Mouse (Mus musculus): ENCODE results near the gene Shisa6. TPM values are rescaled to one million over a fixed set of nuclear protein-coding genes. Genes with fewer than 3 reads are reported as not detected.
A peak's percentile ranks its signal among the peaks of the same experiment; 100 is the strongest.

Gene Shisa6
- polyA plus RNA-seq, 1 experiment: 40.7 TPM

DNA sequence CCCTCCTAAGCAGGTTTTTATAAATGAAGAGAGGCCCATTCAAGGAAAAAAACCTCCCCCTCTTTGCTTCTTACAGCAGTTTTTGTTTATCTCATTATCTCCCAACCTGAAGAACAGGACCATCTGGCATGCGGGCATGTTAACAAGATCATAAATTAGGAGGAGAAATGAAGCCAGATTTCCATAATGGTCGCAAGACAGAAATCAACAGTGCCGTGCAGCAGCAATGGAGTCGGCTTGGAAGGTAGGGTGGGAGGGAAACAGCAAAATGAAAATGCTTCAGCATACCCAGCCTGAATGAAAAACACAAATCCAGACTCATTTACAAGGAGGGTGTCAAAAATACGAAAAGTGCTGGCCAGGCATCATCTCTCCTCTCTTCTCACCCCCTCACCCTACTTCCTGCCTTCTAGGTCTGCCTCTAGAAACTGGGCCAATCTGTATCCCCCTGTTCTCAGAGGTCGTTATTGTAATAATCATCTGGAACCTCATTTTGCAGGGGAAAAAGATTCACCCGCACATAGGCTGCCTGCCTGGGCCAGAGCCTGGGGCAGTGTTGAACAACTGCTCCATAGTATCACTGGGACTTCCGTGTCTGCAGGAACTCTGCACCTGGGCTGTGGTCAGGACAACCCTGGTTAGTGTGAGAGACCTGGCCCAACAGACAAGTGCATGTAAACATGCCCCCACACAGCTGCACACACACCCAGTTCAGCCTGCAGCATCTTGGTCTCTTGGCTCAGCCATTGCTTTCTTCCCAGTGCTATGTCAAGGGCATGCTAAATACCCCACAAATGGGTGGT is 251.7 kb downstream of the Shisa6 start:
- no peak for TF ChIP-seq POLR2A (IDR thresholded peaks at IDR 0.05; ENCODE audit: borderline replicate concordance, insufficient read depth, low read length)
- no peak for TF ChIP-seq CTCF (IDR thresholded peaks at IDR 0.05; ENCODE audit: borderline replicate concordance, insufficient read depth, low read depth, low read length)
- Histone ChIP-seq H3K4me3 (replicated peaks; ENCODE audit: insufficient read depth, low read depth, low read length) (no peak overlapping the region), H3K27me3 (ENCODE audit: control insufficient read depth, insufficient read depth, low read length) (no peaks in the 10 kb centered on the region), H3K27ac (ENCODE audit: insufficient read depth, low read length) (no peak overlapping the region), H3K4me1 (ENCODE audit: control insufficient read depth, insufficient read depth, low read length) (peaks cover 3% of the 10 kb centered on the region)
- peak in 1 of 2 experiments; percentile 21 for DNase-seq
- WGBS: 31% methylated on average over 8 of the region's 8 CpGs

DNA sequence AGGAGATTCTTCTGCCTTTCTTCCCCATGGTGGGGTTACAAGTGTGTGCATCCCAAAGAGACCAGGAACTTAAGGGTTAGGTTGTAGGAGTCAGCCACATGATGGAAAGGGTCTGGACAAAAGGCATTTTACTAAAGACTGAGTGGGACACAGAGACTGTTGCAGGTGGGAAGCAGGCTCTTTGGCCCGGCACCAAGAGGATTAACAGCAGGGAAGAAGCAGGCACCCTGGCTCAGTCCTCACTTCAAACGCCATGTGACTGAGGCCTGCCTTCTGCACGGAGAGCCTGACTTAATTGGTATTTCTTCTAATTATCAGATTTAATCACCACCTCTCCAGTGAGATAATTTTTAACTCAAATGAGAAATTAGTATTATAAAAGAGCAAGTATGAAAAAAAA is 258.7 kb downstream of the Shisa6 start:
- no peak for TF ChIP-seq CTCF (IDR thresholded peaks at IDR 0.05; ENCODE audit: borderline replicate concordance, insufficient read depth, low read depth, low read length)
- TF ChIP-seq POLR2A (IDR thresholded peaks at IDR 0.05; ENCODE audit: borderline replicate concordance, insufficient read depth, low read length): no peak
- no peak for DNase-seq
- Histone ChIP-seq H3K27me3 (ENCODE audit: control insufficient read depth, insufficient read depth, low read length) (no peaks in the 10 kb centered on the region), H3K27ac (ENCODE audit: insufficient read depth, low read length) (no peak overlapping the region), H3K4me3 (replicated peaks; ENCODE audit: insufficient read depth, low read depth, low read length) (no peak overlapping the region), H3K4me1 (ENCODE audit: control insufficient read depth, insufficient read depth, low read length) (no peaks in the 10 kb centered on the region)
- 20% methylated on average over 3 of the region's 3 CpGs for WGBS

DNA sequence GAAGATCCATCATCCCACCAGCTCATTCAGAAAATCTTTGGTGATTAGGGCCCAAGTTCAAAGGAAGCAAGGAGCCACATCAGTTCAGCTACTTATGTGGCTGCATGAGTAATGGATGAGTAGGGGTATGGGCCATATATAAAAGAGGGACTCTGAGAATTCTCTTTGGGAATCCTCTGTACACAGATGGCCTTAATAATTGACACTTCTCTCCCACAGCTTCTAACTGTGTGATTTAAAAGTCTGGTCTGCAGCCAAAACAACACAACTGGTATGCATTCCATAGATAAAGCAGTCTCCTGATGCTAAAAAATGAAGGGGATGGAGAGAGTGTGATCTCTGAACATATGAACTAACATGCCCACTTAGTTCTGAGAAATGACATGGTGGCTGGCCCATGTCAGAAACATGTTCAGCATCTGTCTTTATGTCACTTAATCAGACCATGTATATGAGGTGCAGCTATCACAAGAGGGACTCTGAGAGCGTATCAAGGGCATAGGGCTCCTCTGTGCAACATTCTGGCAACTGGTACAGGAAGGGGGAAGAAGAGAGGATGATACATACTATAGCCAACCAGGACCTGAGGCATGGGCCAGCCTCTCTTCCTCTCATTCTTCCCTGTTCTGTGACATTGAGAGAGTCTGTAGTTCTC is 260.3 kb downstream of the Shisa6 start:
- Histone ChIP-seq H3K27me3 (ENCODE audit: control insufficient read depth, insufficient read depth, low read length) (no peaks in the 10 kb centered on the region), H3K4me1 (ENCODE audit: control insufficient read depth, insufficient read depth, low read length) (no peaks in the 10 kb centered on the region), H3K27ac (ENCODE audit: insufficient read depth, low read length) (no peak overlapping the region), H3K4me3 (replicated peaks; ENCODE audit: insufficient read depth, low read depth, low read length) (no peak overlapping the region)
- WGBS: 83% methylated on average over 1 of the region's 1 CpGs
- DNase-seq: no peak
- TF ChIP-seq POLR2A (IDR thresholded peaks at IDR 0.05; ENCODE audit: borderline replicate concordance, insufficient read depth, low read length): no peak
- TF ChIP-seq CTCF (IDR thresholded peaks at IDR 0.05; ENCODE audit: borderline replicate concordance, insufficient read depth, low read depth, low read length): no peak

DNA sequence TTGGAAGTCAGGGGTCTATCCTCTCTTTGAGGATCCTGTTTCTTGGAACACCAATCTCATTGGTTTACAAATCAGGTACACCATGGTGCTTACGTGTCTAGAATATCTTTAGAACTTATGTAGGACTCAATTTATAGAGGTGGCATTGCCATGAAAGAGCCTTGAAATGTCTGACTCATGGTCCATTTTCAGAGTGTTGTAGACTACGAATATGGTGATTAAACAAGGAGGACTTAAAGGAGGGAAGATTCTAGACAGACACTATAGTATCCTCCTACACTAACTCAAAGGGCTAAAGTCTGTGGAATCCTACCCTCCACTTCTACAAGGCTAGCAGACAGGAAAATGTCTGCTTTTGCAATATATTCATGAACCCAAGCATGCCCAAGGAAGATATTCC is 265.6 kb downstream of the Shisa6 start:
- no peak for DNase-seq
- WGBS: 93% methylated on average over 2 of the region's 2 CpGs
- Histone ChIP-seq H3K4me1 (ENCODE audit: control insufficient read depth, insufficient read depth, low read length) (no peaks in the 10 kb centered on the region; the same call in 1 of the 2 replicates), H3K27ac (ENCODE audit: insufficient read depth, low read length) (no peak overlapping the region), H3K27me3 (ENCODE audit: control insufficient read depth, insufficient read depth, low read length) (no peaks in the 10 kb centered on the region), H3K4me3 (replicated peaks; ENCODE audit: insufficient read depth, low read depth, low read length) (no peak overlapping the region)
- TF ChIP-seq POLR2A (IDR thresholded peaks at IDR 0.05; ENCODE audit: borderline replicate concordance, insufficient read depth, low read length): no peak
- no peak for TF ChIP-seq CTCF (IDR thresholded peaks at IDR 0.05; ENCODE audit: borderline replicate concordance, insufficient read depth, low read depth, low read length)

DNA sequence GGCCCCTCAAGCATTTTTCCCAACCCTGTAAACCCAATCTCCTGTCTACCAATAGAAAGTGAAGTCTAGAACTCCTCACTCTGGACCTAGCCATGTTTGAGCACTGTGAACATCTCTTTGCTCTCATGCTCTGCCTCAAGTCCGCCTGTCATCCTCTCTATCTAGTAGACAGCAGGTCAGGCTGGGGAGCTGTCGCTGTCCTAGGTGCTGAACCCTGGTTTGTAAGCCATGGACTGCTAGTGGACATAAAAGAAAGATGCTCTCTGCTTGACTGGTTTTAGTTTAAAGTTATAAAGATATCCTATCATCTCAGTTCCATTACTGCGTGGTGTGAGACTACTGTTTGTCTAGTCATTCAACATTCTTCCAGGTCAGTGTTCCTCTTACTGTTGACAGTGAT is 266.9 kb downstream of the Shisa6 start:
- Histone ChIP-seq H3K4me1 (ENCODE audit: control insufficient read depth, insufficient read depth, low read length) (no peaks in the 10 kb centered on the region; the same call in 1 of the 2 replicates), H3K27me3 (ENCODE audit: control insufficient read depth, insufficient read depth, low read length) (no peaks in the 10 kb centered on the region), H3K4me3 (replicated peaks; ENCODE audit: insufficient read depth, low read depth, low read length) (no peak overlapping the region), H3K27ac (ENCODE audit: insufficient read depth, low read length) (no peak overlapping the region)
- TF ChIP-seq POLR2A (IDR thresholded peaks at IDR 0.05; ENCODE audit: borderline replicate concordance, insufficient read depth, low read length) (no peak), CTCF (IDR thresholded peaks at IDR 0.05; ENCODE audit: borderline replicate concordance, insufficient read depth, low read depth, low read length) (no peak)
- WGBS: 63% methylated on average over 3 of the region's 3 CpGs
- no peak for DNase-seq

DNA sequence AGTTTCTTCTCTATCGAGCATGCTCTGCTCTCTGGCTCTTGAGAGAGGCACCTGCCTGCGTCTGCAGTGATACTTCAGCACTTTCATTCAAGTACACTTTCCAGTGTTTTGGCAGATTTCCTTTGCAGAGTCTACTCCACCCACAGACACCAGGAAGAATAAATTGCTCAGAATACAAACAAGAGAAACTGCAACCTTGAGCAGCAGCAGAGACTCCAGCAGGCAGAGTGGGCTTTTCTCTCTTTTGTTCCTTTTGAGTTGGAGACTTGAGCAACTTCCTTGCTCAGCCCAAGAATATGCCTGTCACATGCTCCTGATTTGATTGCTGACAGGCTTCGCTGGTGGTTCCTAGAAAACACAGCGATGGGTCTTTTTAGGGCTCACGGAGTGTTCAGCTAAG is 278.6 kb downstream of the Shisa6 start:
- Histone ChIP-seq H3K4me3 (replicated peaks; ENCODE audit: insufficient read depth, low read depth, low read length) (no peak overlapping the region), H3K27ac (ENCODE audit: insufficient read depth, low read length) (no peak overlapping the region), H3K4me1 (ENCODE audit: control insufficient read depth, insufficient read depth, low read length) (no peaks in the 10 kb centered on the region), H3K27me3 (ENCODE audit: control insufficient read depth, insufficient read depth, low read length) (no peaks in the 10 kb centered on the region)
- TF ChIP-seq POLR2A (IDR thresholded peaks at IDR 0.05; ENCODE audit: borderline replicate concordance, insufficient read depth, low read length) (no peak), CTCF (IDR thresholded peaks at IDR 0.05; ENCODE audit: borderline replicate concordance, insufficient read depth, low read depth, low read length) (no peak)
- 49% methylated on average over 5 of the region's 5 CpGs for WGBS
- DNase-seq: no peak

DNA sequence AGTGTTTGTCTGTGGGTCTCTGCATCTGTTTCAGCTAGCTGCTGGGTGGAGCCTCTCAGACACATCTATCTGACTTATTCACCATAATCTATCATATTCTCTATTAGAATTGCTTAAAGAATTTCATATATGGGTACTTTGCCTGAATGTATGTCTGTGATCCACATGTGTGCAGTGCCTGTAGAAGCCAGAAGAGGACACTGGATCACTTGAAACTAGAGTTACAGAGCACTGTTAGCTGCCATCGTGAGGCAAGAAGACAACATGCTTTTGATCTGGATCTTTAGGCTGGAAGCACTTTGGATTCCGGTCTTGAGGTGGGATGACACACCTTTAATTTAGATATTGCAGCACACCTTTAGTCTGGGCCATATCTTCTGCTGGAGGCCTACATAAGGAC is 289.2 kb downstream of the Shisa6 start:
- H3K4me3 ChIP-seq (replicated peaks; ENCODE audit: insufficient read depth, low read depth, low read length): no peak overlapping the region
- no peaks in the 10 kb centered on the region for H3K27me3 ChIP-seq (ENCODE audit: control insufficient read depth, insufficient read depth, low read length)
- H3K27ac ChIP-seq (ENCODE audit: insufficient read depth, low read length): no peak overlapping the region
- no peaks in the 10 kb centered on the region for H3K4me1 ChIP-seq (ENCODE audit: control insufficient read depth, insufficient read depth, low read length)
- WGBS: 74% methylated on average over 2 of the region's 2 CpGs
- DNase-seq: no peak
- TF ChIP-seq POLR2A (IDR thresholded peaks at IDR 0.05; ENCODE audit: borderline replicate concordance, insufficient read depth, low read length): no peak
- no peak for TF ChIP-seq CTCF (IDR thresholded peaks at IDR 0.05; ENCODE audit: borderline replicate concordance, insufficient read depth, low read depth, low read length)

DNA sequence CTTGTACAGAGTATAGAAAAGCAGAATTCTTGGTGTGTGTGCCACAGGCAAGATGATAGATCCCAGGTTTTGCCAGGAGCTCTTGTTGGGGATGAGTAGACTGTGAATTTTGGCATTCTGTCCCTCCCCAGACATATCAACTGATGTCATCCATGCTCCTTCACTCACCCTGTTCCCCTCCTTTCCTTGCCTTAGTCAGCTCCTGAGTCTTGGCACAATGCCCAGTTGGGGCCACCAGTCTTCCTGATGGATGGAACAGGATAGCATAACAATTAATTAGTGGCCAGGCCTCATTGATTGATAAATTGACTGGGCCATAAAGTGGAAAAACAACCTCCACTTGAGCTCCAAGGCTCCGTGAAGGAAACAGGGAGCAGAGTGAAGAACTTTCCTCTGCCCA is 292.9 kb downstream of the Shisa6 start:
- H3K27me3 ChIP-seq (ENCODE audit: control insufficient read depth, insufficient read depth, low read length): no peaks in the 10 kb centered on the region
- H3K4me3 ChIP-seq (replicated peaks; ENCODE audit: insufficient read depth, low read depth, low read length): no peak overlapping the region
- H3K27ac ChIP-seq (ENCODE audit: insufficient read depth, low read length): no peak overlapping the region
- no peak for TF ChIP-seq POLR2A (IDR thresholded peaks at IDR 0.05; ENCODE audit: borderline replicate concordance, insufficient read depth, low read length)
- TF ChIP-seq CTCF (IDR thresholded peaks at IDR 0.05; ENCODE audit: borderline replicate concordance, insufficient read depth, low read depth, low read length): no peak
- DNase-seq: no peak
- H3K4me1 ChIP-seq (ENCODE audit: control insufficient read depth, insufficient read depth, low read length): no peaks in the 10 kb centered on the region
- 36% methylated on average over 1 of the region's 1 CpGs for WGBS

Measured in cerebellum, adult 2 months (tissue).